Mouse (Mus musculus): ENCODE measurements around the gene Rgs7. TPM values are rescaled to one million over a fixed set of nuclear protein-coding genes. Genes with fewer than 3 reads are reported as not detected.

The Rgs7 gene
- total and polyA plus RNA-seq, 3 experiments: not detected

GRCm38 (mm10) chr1:175203544-175203943 is 288.8 kb downstream of the Rgs7 start:
- H3K9me3 ChIP-seq (replicated peaks; ENCODE audit: insufficient read depth, low read length): no peaks in the 10 kb centered on the region
- H3K4me3 ChIP-seq (ENCODE audit: control insufficient read depth in 1 of 2, insufficient read depth in 1 of 2, low read depth in 2 of 2, low read length in 2 of 2): no peak overlapping the region
- no peak for DNase-seq (ENCODE audit: low read depth, low spot score)
- no peak overlapping the region for H3K27ac ChIP-seq (ENCODE audit: control insufficient read depth, low read depth, low read length)
- no peaks in the 10 kb centered on the region for H3K36me3 ChIP-seq (ENCODE audit: control insufficient read depth in 1 of 2, insufficient read depth in 2 of 2, low read length in 2 of 2)
- no peaks in the 10 kb centered on the region for H3K27me3 ChIP-seq (ENCODE audit: control insufficient read depth in 1 of 2, insufficient read depth in 2 of 2, low read length in 2 of 2)
- no peaks in the 10 kb centered on the region for H3K4me1 ChIP-seq (ENCODE audit: control insufficient read depth in 1 of 2, insufficient read depth in 2 of 2, low read length in 2 of 2)
- TF ChIP-seq MYB (IDR thresholded peaks at IDR 0.05; ENCODE audit: low read depth, low read length) (no peak), CHD1 (IDR thresholded peaks at IDR 0.05; ENCODE audit: low read depth, low read length) (no peak), SIN3A (IDR thresholded peaks at IDR 0.05; ENCODE audit: low read length) (no peak), ELF1 (IDR thresholded peaks at IDR 0.05; ENCODE audit: low read depth, low read length) (no peak), NRF1 (IDR thresholded peaks at IDR 0.05; ENCODE audit: insufficient read depth, low read depth, low read length, poor library complexity, severe bottlenecking) (no peak), MAZ (IDR thresholded peaks at IDR 0.05; ENCODE audit: low read depth, low read length) (no peak), HCFC1 (IDR thresholded peaks at IDR 0.05; ENCODE audit: low read depth, low read length) (no peak), TAL1 (IDR thresholded peaks at IDR 0.05; ENCODE audit: low read length) (no peak), USF1 (IDR thresholded peaks at IDR 0.05; ENCODE audit: low read depth, low read length) (no peak), NELFE (IDR thresholded peaks at IDR 0.05; ENCODE audit: low read depth, low read length) (no peak), JUND (IDR thresholded peaks at IDR 0.05; ENCODE audit: low read depth, low read length) (no peak), POLR2AphosphoS2 (IDR thresholded peaks at IDR 0.05; ENCODE audit: low read length) (no peak), RCOR1 (IDR thresholded peaks at IDR 0.05; ENCODE audit: low read depth, low read length) (no peak), MYC (IDR thresholded peaks at IDR 0.05; ENCODE audit: low read depth, low read length) (no peak), EP300 (IDR thresholded peaks at IDR 0.05; ENCODE audit: low read depth in 1 of 2, low read length in 2 of 2) (no peak)
- H3K9ac ChIP-seq (ENCODE audit: control insufficient read depth, low read depth, low read length, poor library complexity, severe bottlenecking): no peak overlapping the region
- no peaks in the 10 kb centered on the region for H3K79me2 ChIP-seq (ENCODE audit: control insufficient read depth, insufficient read depth, low read length, poor library complexity)

GRCm38 (mm10) chr1:175202902-175203301 is 289.4 kb downstream of the Rgs7 start:
- no peaks in the 10 kb centered on the region for H3K27me3 ChIP-seq (ENCODE audit: control insufficient read depth in 1 of 2, insufficient read depth in 2 of 2, low read length in 2 of 2)

More at GRCm38 (mm10) chr1:175202902-175203301, 289.4 kb downstream of the Rgs7 start:
- Histone ChIP-seq H3K9ac (ENCODE audit: control insufficient read depth, low read depth, low read length, poor library complexity, severe bottlenecking) (no peak overlapping the region), H3K9me3 (replicated peaks; ENCODE audit: insufficient read depth, low read length) (no peaks in the 10 kb centered on the region), H3K4me3 (ENCODE audit: control insufficient read depth in 1 of 2, insufficient read depth in 1 of 2, low read depth in 2 of 2, low read length in 2 of 2) (no peak overlapping the region), H3K79me2 (ENCODE audit: control insufficient read depth, insufficient read depth, low read length, poor library complexity) (no peaks in the 10 kb centered on the region), H3K36me3 (ENCODE audit: control insufficient read depth in 1 of 2, insufficient read depth in 2 of 2, low read length in 2 of 2) (no peaks in the 10 kb centered on the region), H3K27ac (ENCODE audit: control insufficient read depth, low read depth, low read length) (no peak overlapping the region), H3K4me1 (ENCODE audit: control insufficient read depth in 1 of 2, insufficient read depth in 2 of 2, low read length in 2 of 2) (no peaks in the 10 kb centered on the region)
- TF ChIP-seq TCF12 (IDR thresholded peaks at IDR 0.05; ENCODE audit: low read depth, low read length) (no peak), NRF1 (IDR thresholded peaks at IDR 0.05; ENCODE audit: insufficient read depth, low read depth, low read length, poor library complexity, severe bottlenecking) (no peak), SIN3A (IDR thresholded peaks at IDR 0.05; ENCODE audit: low read length) (no peak), MYB (IDR thresholded peaks at IDR 0.05; ENCODE audit: low read depth, low read length) (no peak), ETS1 (IDR thresholded peaks at IDR 0.05; ENCODE audit: low read depth, low read length) (peak; percentile 61; the same call in 1 of the 2 replicates), RAD21 (IDR thresholded peaks at IDR 0.05; ENCODE audit: low read depth, low read length) (no peak), ELF1 (IDR thresholded peaks at IDR 0.05; ENCODE audit: low read depth, low read length) (no peak), USF2 (IDR thresholded peaks at IDR 0.05; ENCODE audit: borderline replicate concordance in 1 of 2, insufficient read depth in 1 of 2, low read depth in 1 of 2, low read length in 2 of 2) (no peak)
- peak; percentile 24 for DNase-seq (ENCODE audit: low read depth, low spot score)

Data from MEL (cell line).